Mouse (Mus musculus): ENCODE results near the gene Nipbl.

Gene Nipbl

DNA sequence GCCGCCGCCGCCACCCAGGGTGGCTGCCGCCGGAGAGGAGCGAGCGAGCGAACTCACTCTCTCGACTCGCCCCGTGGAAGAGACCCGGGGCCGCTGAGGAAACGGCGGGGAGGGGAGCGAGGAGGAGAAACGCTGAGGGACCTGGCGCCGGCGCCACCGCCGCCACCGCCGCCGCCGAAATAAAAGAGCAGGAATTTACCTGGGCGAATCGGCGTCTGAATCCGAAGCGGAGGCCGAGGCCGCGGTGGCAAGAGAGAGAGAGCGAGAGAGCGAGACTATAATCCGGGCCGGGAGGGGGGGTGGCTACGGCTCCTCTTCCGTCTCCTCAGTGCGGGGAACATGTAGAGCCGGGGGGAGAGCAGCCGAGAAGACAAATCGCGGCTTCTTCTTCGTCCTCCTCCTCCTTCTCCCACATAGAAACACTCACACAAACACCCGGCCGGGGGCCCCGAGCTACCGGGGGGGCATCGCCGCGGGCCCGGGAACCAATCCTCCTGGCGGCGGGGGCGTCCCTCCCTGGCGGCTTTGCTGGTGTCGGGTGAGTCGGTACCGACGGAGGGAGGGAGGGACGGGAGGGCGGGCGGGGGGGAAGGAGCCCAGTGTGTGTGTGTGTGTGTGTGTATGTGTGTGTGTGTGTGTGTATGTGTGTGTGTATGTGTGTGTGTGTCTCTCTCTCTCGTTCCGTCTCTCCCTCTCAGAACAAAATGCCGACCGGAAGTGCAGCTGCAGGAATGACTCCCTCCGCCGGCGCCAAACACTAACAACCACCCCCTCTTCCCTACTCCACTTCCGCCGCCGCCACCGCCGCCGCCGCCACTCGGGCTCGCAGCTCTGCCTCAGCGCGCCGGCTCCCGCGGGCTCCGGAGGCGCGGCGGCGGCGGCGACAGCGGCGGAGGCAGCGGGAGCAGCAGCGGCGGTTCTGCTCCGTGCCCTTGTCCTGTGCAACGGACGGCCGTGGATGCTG lies at the start of gene Nipbl:
Gene Nipbl, minus strand, starts transcription at position 538 of the 964 bp plus-strand sequence.
- TF ChIP-seq GATA4 (IDR thresholded peaks at IDR 0.05; ENCODE audit: insufficient replicate concordance, low read length), result no peak

DNA sequence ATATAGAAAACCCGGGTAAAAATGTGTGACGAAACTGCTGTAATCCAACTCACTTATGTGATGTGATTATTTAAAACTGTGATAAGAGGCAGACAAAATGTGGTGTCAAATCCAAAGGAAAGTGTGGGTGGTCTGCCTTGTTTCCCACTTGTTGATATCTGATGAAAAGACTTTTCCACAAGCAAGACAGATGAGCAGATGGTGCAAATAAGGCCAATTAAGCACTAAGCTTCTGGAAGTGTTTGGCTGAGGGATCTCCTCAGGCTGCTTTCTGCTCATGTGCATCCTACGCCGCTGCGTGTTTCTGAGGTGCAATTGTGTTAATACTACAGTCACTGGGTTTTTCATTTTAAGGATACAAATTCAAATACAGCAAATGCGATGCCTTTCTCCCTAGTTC lies 41.0 kb upstream of the Nipbl start:
- TF ChIP-seq GATA4 (IDR thresholded peaks at IDR 0.05; ENCODE audit: insufficient replicate concordance, low read length), result no peak

DNA sequence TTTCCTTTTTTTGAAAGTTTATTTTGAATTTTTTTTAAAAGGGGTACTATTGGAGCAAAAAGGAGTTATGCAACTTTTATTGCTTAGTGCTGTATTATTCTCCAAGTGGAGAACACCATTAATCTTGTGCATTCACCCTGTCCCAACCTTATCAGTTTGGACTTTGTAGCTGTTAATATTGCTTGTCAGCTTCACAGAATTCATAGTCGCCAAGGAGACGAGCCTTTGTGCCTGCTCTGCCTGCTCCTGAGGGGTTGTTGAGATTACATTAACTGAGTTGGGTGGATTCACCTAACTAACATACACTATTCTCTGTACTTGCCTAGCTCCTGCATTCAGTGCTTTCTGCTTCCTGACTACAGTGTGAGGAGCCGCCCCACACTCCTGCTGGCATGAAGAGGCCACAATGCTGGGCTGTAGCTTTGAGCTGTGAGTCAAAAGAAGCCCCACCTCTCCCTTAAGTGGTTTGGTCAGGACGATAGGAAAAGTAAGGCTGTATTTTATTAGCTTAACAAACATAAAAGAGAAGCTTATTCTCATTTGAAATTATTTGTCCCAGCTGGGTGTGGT lies 24.8 kb upstream of the Nipbl start:
- no peak for TF ChIP-seq GATA4 (IDR thresholded peaks at IDR 0.05; ENCODE audit: insufficient replicate concordance, low read length)

DNA sequence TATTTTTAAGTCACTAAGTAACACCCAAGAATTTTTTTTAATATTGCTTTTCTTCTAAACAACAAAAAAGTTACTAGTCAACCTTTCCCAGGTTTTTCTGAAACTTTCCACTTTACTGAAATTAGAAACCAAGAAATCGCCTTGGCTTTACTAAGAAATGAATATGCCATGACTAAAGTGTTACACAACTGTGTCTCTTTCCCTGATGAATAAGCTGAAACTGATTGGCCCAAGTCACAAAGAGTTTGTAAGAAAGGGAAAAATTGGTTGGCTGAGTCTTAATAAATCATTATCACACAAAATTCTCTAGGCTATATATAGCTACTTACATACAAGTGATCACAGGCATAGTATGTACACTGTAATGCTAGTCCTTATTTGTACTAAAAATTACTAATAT lies 19.3 kb upstream of the Nipbl start:
- no peak for TF ChIP-seq GATA4 (IDR thresholded peaks at IDR 0.05; ENCODE audit: insufficient replicate concordance, low read length)

DNA sequence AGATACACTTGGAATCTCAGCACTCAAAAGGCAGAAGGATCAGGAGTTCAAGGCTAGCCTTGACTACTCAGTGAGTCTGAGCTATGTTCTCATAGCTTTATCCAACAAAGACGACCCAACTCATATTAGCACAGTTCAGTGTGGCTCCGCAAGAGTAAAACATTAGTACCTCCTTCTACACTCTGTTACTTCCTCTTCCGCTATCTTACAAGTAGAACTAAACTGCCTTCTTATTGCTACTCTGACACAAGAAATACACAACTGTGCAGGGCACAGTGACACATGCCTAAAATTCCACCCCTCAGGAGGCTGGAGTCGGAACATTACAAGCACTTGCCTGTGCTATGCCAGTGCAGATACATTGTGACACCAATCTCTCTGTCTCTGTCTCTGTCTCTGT lies 18.5 kb upstream of the Nipbl start:
- TF ChIP-seq GATA4 (IDR thresholded peaks at IDR 0.05; ENCODE audit: insufficient replicate concordance, low read length), result no peak

DNA sequence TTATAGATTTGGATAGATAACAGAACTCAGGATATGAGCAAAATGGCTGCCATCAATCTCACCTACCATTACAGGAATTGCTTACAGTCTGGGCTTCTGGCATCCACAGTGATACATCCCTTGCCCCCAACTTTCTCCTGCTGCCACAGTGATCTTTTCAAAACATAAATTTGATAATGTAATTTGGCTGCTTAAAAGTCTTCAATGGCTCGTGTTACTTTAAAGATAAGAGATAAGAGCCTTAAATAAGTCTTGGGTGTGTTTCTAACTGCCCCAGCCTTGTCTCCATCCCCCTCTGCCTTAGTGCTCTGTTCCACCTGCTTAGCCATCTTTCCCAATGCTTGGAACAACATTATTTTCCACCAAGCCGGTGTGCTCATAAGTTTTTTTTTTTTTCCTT lies 16.6 kb upstream of the Nipbl start:
- no peak for TF ChIP-seq GATA4 (IDR thresholded peaks at IDR 0.05; ENCODE audit: insufficient replicate concordance, low read length)

DNA sequence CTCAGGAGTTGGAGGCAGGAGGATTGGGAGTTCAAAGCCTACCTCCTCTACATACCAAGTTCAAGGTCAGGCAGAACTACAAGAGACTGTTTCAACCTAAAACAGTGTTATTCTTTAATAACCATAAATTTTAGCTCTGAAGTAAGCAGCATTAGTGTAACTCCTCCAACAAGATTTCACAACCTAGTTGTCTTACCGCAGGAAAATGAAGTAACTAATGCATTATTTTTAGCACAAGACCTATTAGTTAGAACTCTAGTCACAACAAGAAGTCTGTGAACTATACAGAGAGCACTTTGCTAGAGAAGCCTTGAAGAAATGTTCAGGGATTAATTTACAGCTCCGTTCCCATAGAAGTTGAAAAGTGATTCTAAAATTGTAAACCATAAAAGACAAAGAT lies 15.7 kb upstream of the Nipbl start:
- TF ChIP-seq GATA4 (IDR thresholded peaks at IDR 0.05; ENCODE audit: insufficient replicate concordance, low read length), result no peak

DNA sequence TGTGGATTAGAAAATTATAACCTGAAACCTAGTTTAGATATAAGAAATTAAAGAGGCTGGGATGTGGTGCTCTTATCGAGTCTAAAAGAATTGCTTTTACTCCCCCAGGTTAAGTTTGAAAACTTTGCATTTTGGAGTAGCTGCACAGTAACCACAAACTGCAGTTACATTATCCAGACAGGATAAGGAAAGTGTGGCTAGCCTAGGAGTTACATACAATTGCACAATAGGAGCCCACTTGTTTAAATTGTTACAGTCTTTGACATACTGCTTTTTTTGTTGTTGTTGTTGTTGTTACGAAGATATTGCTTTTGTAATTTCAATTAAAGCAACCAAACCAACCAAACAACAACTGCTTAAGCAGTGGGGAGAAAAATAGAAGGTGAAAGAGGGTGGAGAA lies 11.2 kb upstream of the Nipbl start:
- no peak for TF ChIP-seq GATA4 (IDR thresholded peaks at IDR 0.05; ENCODE audit: insufficient replicate concordance, low read length)

DNA sequence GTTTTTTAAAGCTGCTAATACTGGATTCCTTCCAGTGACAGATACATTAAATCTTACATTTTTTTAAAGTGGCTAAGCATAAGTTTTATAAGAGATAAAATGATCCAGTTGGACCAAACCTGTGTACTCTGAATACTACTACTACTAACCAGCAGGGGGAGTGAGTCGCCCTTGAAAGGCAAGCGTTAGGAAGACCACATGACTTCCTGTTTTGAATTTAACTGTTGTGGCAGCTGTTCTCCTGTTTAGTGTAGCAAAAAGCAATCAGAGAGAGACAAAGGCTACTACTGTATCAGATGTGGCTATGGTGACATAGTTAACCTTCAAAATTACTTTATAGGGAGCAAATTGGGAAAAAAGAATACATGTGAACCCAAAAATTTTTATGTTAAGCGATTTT lies 6.8 kb upstream of the Nipbl start:
- no peak for TF ChIP-seq GATA4 (IDR thresholded peaks at IDR 0.05; ENCODE audit: insufficient replicate concordance, low read length)

DNA sequence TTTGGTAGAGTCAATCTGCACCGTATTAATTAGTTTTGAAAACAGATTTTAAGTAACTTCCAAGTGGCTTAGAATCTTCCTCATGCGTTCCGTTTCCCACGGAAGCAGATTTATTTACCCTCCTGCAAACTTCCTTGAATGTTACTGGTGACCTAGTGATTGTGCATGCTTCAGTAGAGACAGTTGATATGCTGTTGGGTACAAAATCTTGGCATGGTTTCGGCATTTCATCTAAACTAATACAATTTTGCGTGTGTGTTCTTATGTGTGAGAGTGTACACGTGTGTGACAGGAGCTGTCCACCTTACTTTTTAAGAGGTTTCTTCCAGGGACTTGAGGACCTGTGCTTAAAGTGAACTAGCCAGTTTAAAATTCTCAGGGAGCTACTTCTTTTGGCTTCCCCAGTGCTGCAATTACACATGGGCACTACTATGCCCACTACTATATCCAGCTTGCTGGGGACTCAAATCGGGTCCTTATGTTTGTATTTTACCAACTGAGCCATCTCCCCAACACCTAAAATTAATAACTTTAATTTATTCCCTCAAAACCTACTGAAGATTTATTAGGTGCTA lies 3.0 kb upstream of the Nipbl start:
- no peak for TF ChIP-seq GATA4 (IDR thresholded peaks at IDR 0.05; ENCODE audit: insufficient replicate concordance, low read length)

DNA sequence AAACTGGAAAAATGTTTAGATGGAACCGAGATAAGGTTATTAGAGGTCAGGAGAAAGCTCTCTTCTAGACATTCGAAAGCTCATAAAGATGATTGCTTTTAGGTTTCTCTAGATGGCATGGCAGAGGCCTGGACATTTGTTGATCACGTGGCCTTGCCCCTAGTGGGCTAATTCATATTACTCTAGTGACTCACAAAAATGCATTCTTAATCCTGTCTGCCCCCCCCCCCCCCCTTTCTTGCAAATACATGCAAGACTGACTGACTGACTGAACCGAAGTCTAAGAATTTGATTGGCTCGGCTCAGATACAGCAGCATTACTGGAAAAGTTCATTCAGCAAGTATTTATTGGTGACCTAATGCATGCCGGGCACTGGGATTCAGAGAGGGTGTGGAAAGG lies 2.2 kb upstream of the Nipbl start:
- TF ChIP-seq GATA4 (IDR thresholded peaks at IDR 0.05; ENCODE audit: insufficient replicate concordance, low read length), result no peak

DNA sequence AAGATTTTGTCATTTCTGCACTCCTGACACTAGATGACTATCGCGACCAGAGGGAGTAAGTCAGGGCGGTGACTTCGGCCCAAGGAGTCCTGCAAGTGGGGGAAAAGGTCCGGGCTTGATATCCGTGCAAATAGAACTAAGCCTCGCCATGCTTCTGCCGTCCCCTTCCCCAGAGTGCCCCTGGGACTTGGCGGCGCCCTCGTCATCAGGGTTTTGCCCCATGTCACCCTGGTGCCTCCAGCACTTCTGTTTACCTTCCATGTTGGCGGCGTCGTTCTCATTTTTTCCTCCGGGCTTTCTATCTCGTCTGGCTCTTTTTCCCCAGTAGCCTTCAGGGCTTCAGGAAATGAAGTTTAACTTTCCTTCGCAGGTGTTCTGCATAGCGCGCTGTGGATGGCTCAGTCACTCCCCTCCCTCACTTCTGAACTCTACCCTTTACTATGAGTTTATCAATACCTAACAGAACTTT lies 1.7 kb upstream of the Nipbl start:
- peak; percentile 9; the same call in 1 of the 2 replicates for TF ChIP-seq GATA4 (IDR thresholded peaks at IDR 0.05; ENCODE audit: insufficient replicate concordance, low read length)

DNA sequence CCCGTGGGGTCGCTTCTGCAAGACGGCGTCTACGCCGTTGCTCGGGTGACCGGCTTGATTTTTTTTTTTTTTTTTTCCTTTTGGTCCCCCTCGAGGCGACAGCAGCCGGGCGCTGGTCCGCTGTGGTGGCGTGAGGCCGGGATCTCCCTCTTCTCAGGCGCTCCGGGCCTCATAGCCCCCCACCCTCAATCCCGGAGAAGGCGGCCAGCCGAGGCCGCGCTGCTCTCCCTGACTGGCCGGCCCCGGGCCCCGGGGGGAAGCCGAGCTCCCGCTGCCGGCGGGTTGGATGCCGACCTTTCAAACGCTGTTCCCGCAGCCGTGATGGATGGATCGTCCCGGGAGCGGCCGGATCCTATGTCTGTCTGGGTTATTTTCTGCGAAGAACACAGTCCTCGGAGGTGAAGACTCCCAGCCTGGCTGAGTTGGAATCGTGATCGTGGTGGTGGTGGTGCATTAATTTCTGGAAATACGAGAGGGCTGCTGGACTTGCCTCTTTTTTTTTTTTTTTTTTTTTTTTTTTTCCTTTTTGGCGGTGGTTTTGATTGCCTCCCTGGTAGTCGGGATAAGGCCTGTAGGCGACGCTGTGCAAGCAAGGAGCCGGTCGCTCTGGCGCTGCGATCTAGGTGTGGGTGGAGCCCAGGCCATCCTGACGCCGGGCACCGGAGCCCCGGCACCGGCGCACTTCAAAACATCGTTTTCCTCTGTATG lies 781 bp upstream of the Nipbl start:
- no peak for TF ChIP-seq GATA4 (IDR thresholded peaks at IDR 0.05; ENCODE audit: insufficient replicate concordance, low read length)

DNA sequence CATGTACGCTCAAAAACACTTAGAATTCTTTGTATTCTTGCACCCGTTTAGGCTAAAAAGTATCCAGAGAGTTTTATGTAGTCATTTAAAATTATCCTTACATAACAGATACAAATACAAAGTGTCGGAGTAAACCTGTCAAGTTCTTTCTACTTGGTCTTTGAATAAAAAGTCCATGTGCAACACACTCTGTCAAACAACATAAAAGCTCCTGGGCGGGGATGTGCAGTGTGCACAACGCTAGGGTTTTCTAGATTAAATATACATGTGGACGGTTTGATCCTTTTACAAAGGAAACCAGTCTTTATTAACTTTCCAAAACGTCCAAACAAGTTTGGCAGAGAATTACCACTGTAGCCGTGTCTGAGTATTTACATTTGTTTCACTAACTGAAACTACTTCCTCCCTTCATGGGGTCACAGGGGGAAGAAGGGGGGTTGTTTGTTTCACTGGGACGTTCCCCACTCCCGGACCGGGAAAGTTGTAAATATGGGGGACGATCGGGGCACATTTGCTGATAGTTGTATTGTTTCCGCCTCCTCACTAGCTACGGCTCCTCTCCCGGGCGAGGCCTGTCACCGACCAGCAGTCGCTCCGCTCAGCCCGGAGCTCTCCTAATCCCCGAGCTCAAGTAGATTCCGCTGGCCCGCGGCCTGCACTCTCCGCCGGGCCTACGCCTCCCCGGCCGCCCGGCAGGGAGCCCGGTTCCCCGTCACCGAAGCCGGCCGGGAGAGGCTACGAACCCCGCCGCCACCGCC lies 916 bp downstream of the Nipbl start:
- no peak for TF ChIP-seq GATA4 (IDR thresholded peaks at IDR 0.05; ENCODE audit: insufficient replicate concordance, low read length)

DNA sequence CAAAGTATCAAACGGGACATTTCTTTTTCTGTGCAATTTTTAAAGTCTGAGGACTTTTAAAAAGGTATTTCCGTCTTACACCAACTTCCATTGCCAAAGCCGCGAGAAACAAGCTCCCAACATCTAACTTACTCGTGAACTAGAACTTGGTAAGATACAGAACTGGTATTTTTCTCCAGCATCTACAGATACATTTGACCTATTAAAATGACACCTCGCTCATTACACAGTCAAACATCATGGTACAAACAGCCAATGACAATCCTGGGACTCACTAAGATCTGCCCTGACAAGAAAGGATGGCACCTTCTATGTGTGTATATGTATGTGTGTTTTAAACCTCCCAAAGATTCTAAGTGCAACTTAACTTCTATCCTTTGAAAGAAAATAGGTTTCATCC lies 1.5 kb downstream of the Nipbl start:
- no peak for TF ChIP-seq GATA4 (IDR thresholded peaks at IDR 0.05; ENCODE audit: insufficient replicate concordance, low read length)
